ENCODE assay signal across 31 mouse cellular contexts in genomic region chr9:53140610-53141165, GRCm38 (mm10).
DNase-seq lines count a peak whose midpoint lies in the region; ATAC-seq lines count a peak whose summit lies in the region.
"Had no signal": no experiment of that assay in that cellular context is flagged by ENCODE, and none has a peak within 500 bp of the region (broad histone marks: within the 10 kb centered on the region; RNA-seq: fewer than 3 reads in every experiment).

No protein-coding gene starts in this region.

- ATAC-seq in kidney, embryonic 14.5 days (ENCODE audit: low FRiP score, low TSS enrichment), result peak; percentile 64; the same call in 1 of the 2 replicates
- ATAC-seq: forebrain, embryonic 16.5 days; inflammation-experienced regulatory T-cells, adult 6 months; midbrain, embryonic 15.5 days had no signal

- H3K27me3 ChIP-seq in kidney, embryonic 14.5 days (ENCODE audit: control insufficient read depth, insufficient read depth, low read length), result no peaks in the 10 kb centered on the region
- H3K27me3 ChIP-seq: embryonic facial prominence, embryonic 13.5 days; heart, embryonic 13.5 days; hindbrain, embryonic 15.5 days; limb, embryonic 15.5 days; midbrain, embryonic 15.5 days; neural tube, embryonic 15.5 days had no signal

- H3K9ac ChIP-seq in kidney, embryonic 14.5 days (ENCODE audit: low read depth, low read length), result no peak overlapping the region
- H3K9ac ChIP-seq: embryonic facial prominence, embryonic 13.5 days; heart, embryonic 13.5 days; hindbrain, embryonic 15.5 days; limb, embryonic 15.5 days; liver, embryonic 14.5 days; midbrain, embryonic 15.5 days; neural tube, embryonic 15.5 days had no signal

- WGBS in kidney, embryonic 14.5 days, result 50% methylated on average over 8 of the region's 8 CpGs

- peak; percentile 9 to 38 for DNase-seq in kidney, adult 8-10 months
- no peak for DNase-seq in kidney, postnatal 10 days
- peak; percentile 2 to 41 for DNase-seq in kidney, postnatal 25 days
- DNase-seq in lung, postnatal 14 days, result no peak
- no peak for DNase-seq in adrenal gland, postnatal 4 days (ENCODE audit: low spot score in 2 of 2)
- no peak for DNase-seq in urinary bladder, adult 18-20 months (ENCODE audit: low spot score in 2 of 2)
- DNase-seq: adrenal gland, adult 8-10 months; cerebellum, adult 11 months; cerebellum, adult 9-10 months; embryo, embryonic 11 days; gastrocnemius, postnatal 10 days; heart, postnatal 10 days; layer of hippocampus, postnatal 36 days; lung, adult 2 months; lung, postnatal 10 days; spleen, adult 18-20 months; thymus, adult 2 months; thymus, postnatal 36 days had no signal

- no peaks in the 10 kb centered on the region for H3K9me3 ChIP-seq in kidney, embryonic 14.5 days (ENCODE audit: control insufficient read depth, low read length)
- H3K9me3 ChIP-seq: embryonic facial prominence, embryonic 13.5 days; heart, embryonic 13.5 days; hindbrain, embryonic 15.5 days; limb, embryonic 10.5 days; limb, embryonic 15.5 days; midbrain, embryonic 10.5 days; midbrain, embryonic 15.5 days; neural tube, embryonic 15.5 days had no signal

- H3K4me2 ChIP-seq in kidney, embryonic 14.5 days (replicated peaks; ENCODE audit: low read depth, low read length), result no peak overlapping the region
- H3K4me2 ChIP-seq: embryonic facial prominence, embryonic 13.5 days; heart, embryonic 13.5 days; hindbrain, embryonic 15.5 days; limb, embryonic 15.5 days; midbrain, embryonic 15.5 days; neural tube, embryonic 15.5 days had no signal

- H3K4me1 ChIP-seq in kidney, embryonic 14.5 days (ENCODE audit: control insufficient read depth, insufficient read depth, low read length), result no peaks in the 10 kb centered on the region
- H3K4me1 ChIP-seq: embryonic facial prominence, embryonic 13.5 days; heart, embryonic 13.5 days; hindbrain, embryonic 15.5 days; limb, embryonic 10.5 days; limb, embryonic 15.5 days; midbrain, embryonic 10.5 days; midbrain, embryonic 15.5 days; neural tube, embryonic 15.5 days had no signal

- no peak overlapping the region for H3K27ac ChIP-seq in kidney, embryonic 14.5 days (ENCODE audit: low read depth, low read length)
- H3K27ac ChIP-seq: embryonic facial prominence, embryonic 13.5 days; heart, embryonic 13.5 days; hindbrain, embryonic 15.5 days; limb, embryonic 10.5 days; limb, embryonic 15.5 days; liver, embryonic 14.5 days; midbrain, embryonic 10.5 days; midbrain, embryonic 15.5 days; neural tube, embryonic 15.5 days; stomach, postnatal 0 days had no signal

- no peak overlapping the region for H3K4me3 ChIP-seq in kidney, embryonic 14.5 days (ENCODE audit: low read length)
- H3K4me3 ChIP-seq: embryonic facial prominence, embryonic 13.5 days; heart, embryonic 13.5 days; hindbrain, embryonic 15.5 days; limb, embryonic 10.5 days; limb, embryonic 15.5 days; midbrain, embryonic 10.5 days; midbrain, embryonic 15.5 days; neural tube, embryonic 15.5 days had no signal

- no peaks in the 10 kb centered on the region for H3K36me3 ChIP-seq in kidney, embryonic 14.5 days (ENCODE audit: control insufficient read depth, insufficient read depth, low read length)
- H3K36me3 ChIP-seq: embryonic facial prominence, embryonic 13.5 days; heart, embryonic 13.5 days; hindbrain, embryonic 15.5 days; limb, embryonic 10.5 days; limb, embryonic 15.5 days; midbrain, embryonic 10.5 days; midbrain, embryonic 15.5 days; neural tube, embryonic 15.5 days had no signal

Comparison
In these comparisons a context has a peak if more than half of its experiments do, and no peak if none do; other contexts are left out.
1. DNase-seq: peak in kidney, adult 8-10 months (2 of 2) and kidney, postnatal 25 days (2 of 2); none in kidney, postnatal 10 days (single experiment), lung, postnatal 14 days (single experiment), adrenal gland, postnatal 4 days (0 of 2) and urinary bladder, adult 18-20 months (0 of 2).